Mouse (Mus musculus): Measurements from ENCODE around the gene Plagl1.

DNA sequence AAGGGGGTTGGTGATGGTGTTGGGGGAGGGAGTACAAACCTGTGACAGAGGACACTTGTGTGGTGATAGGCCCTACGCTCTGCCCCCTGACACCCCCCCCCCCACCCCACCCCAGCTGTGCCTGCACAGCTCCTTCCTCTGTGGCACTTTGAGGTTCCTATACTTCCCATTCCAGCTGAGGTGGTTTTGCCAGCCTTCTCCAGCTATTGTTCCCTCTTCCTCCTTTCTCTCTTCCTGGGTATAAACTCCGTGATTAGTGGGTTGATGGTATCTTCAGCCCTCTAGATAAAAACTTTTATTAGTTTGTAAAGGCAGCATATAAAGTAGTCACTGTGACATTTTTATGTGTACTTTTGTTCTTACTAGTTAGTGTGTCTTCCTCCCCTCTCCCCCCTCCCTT, 59.0 kb downstream of the Plagl1 start:
- TF ChIP-seq CTCF (IDR thresholded peaks at IDR 0.05; ENCODE audit: low read depth) (no peak), EP300 (IDR thresholded peaks at IDR 0.05; ENCODE audit: low read depth) (no peak)

Measured in heart, postnatal 0 days (tissue).